Mouse (Mus musculus) embryonic fibroblast, embryonic 13.5 days (primary cell): ENCODE results near the gene Cib1.

Source experiments
- CTCF ChIP-seq: IDR thresholded peaks from 2 replicates; pipeline ENCODE4 v1.5.1; 2011; ENCODE audit warnings: mild to moderate bottlenecking, control low read depth, low read length, moderate library complexity, borderline replicate concordance; ENCODE audit not compliant: insufficient read depth
- POLR2A ChIP-seq: IDR thresholded peaks from 2 replicates; pipeline ENCODE4 v1.6.1; 2011; ENCODE audit warnings: low read depth, mild to moderate bottlenecking, control low read depth, low read length, moderate library complexity

DNA sequence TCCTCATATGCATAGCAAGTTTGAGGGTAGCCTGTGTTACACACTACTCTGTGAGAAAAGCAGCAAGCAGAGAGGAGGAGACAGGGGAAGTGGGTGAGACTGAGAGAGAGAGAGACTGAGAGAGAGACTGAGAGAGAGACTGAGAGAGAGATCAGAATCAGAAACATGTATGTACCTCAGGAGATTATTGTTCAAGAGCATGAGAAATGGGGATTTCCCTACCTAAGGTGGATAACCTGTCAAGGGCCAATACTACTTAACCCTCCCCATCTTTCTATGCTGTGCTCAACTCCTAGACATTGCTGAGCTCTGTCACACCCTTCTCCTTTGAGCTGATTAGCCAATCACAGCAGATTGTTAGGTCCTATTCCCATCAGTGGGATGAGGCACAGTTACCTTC, 50.5 kb downstream of the Cib1 start:
- no peak for TF ChIP-seq CTCF
- no peak for TF ChIP-seq POLR2A
